Mouse (Mus musculus) right cerebral cortex, postnatal 14 days (tissue): ENCODE measurements around the gene Phactr1.
A peak's percentile ranks its signal among the peaks of the same experiment; 100 is the strongest.

Source experiments
- DNase-seq: peaks from one replicate; pipeline ENCODE4 v3.0.0; 2022

The Phactr1 gene

GRCm38 (mm10) chr13:42680391-42680994, at the start of gene Phactr1:
Gene Phactr1 (plus strand): TSS chr13:42680623.
- DNase-seq = no peak

DNA sequence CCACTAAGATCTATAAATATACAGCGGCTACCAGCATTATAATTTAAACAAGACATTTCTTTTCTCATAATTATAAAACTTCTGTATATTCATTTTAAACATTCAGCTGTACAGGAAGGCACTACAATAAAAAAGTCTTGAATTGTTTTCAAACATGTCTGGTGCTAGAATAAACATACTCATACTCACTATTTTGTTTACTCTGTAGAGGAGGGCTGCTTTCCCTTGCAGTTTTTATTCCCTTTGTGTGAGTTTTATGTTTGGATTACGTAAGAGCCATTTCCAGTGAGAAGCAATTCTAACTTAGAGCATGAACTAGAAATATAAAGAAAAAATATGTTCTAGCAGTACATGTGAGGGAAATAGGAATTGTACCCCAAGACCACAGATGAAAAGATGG, 45.5 kb upstream of the Phactr1 start:
- no peak for DNase-seq

DNA sequence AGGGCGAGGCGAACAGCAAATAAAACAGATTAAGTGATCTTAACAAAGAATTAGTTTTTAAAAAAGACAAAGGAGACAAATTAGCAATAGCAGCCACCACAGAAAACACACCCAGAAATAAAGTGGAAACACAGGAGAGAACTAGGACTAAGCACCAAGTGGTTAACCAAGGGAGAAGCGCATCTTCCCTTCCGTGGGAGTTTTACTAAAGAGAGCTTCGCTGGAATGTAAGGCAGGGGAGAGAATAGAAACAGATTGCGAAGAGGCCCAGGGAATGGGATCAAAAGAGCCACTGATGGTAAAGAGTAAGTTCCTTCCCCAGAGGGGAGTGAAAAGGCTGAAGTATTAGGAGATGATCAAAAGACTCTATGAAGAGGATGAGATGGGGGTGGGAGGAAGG, 30.2 kb upstream of the Phactr1 start:
- DNase-seq = no peak

DNA sequence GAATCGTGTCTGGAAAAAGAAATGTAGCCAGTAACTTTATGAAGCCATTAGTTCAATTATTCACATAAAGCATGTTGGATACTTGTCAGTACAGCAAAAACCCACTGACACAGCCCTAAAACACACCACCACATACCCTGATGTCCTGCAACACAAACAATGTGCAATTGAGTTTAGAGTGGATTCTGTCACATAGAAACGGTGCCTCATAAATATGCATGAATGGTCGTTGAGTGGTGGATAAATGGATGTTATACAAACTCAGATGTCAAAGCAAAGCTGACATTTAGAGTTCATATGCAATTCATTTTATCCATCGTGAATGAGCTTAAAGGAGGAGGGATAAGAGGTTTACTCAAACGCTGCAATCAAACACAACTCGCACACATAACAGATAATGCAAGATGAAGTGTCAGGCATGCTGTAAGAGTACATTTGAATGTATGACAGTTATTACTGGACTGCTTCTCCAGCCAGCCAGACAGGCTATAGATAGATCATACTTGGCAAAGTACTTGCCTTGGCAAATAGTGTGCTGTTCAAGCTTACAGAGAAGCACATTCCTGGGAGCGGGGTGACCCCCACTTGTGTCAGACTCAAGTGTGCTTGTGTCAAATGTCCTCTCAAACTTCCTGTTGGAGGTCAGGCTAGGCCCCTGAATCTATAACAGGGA, 23.6 kb upstream of the Phactr1 start:
- no peak for DNase-seq

- DNase-seq = no peak
These were observed 8.7 kb upstream of the Phactr1 start for GRCm38 (mm10) chr13:42671651-42672290.

DNA sequence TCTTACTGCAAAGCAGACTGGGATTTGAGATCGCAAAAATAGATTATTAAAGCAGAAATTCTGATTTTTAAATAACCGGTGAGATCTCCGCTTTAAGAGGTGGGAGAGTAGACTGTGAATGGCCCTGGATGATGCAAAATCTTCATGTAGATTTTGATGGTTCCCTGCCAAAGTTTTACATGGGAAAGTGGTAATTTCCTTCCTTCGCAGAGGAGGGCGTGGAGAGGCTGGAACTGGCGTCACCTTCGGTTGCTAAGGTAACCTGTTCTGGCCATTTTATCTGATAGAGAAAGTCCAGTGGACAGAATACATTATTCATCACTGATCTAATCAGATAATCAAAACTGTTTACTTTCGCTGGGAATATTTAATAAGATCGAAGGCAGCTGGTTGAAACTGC, 876 bp downstream of the Phactr1 start:
- peak; percentile 38 for DNase-seq

DNA sequence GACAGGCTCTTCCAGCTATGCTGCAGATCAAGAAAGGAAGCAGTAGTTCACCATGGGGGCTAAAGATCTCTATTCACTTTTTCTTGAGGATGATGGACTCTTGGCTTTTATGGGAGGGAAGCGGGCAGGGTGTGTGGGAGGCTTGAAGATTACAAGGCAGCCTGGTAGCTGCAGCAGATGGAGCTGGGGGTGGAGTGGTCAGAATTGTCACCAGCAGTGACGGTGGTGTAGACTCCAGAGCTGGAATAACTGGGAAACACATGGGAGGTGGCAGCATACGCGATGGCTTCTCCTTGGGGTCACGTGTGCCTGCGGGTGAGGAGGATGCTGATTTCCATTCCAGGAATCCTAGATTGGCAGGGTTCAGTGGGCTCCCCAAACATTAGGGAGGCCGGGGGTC, 3.8 kb downstream of the Phactr1 start:
- peak; percentile 73 for DNase-seq

DNA sequence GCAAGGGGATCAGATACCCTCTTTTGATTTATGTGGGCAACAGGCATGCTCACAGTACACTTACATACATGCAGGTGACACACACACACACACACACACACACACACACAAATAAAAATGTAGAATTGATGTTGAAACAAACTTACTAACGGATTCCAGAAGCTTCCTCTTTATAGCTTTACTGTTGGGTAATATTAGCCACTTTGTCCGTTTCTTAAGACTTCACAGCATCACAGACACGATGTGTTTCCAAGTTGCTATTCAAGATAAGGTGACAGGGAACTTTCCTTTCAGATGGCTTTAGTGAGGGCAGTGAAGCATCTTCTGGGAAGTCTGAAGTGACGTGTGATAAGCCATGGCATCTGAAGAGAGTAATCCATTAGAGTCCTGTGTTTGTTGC, 11.8 kb downstream of the Phactr1 start:
- DNase-seq = no peak

DNA sequence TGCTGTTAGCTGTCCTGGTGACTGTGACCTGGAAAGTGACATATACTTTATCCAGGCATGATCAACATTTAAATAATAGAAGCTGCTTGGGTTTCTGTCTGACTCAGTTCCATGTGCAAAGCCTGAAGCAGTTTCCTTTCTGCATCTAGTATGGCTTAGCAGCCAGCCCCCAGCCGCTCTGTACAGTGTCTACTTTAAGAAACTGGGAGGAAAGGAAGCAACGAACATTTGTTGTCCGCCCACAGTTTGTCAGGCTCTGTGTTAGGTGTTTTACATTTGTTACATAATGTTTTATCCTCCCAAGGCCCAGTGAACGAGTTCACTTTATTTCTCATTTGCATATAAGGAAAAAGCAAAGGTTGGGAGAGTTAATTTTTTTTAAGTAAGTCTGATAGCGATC, 16.2 kb downstream of the Phactr1 start:
- DNase-seq = peak; percentile 59

DNA sequence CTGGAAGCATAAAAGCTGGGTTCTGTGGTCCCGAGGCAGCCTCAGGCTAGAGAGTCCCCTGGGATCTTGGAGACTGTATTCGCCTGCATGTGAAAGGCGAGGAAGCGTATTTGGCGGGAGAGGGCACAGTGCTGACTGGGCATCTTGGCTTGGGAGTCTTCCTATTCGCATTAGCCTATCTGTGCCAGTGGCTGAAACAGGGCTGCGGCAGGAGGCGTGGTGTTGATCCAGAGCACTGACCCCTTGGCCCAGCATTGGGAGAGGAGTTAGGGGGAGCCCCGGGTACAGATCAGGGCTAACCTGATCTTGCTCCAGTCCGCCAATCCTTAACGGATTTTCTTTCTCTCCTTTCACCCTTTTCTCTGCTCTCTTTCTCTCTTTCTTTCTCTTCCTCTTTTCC, 28.7 kb downstream of the Phactr1 start:
- DNase-seq = no peak

DNA sequence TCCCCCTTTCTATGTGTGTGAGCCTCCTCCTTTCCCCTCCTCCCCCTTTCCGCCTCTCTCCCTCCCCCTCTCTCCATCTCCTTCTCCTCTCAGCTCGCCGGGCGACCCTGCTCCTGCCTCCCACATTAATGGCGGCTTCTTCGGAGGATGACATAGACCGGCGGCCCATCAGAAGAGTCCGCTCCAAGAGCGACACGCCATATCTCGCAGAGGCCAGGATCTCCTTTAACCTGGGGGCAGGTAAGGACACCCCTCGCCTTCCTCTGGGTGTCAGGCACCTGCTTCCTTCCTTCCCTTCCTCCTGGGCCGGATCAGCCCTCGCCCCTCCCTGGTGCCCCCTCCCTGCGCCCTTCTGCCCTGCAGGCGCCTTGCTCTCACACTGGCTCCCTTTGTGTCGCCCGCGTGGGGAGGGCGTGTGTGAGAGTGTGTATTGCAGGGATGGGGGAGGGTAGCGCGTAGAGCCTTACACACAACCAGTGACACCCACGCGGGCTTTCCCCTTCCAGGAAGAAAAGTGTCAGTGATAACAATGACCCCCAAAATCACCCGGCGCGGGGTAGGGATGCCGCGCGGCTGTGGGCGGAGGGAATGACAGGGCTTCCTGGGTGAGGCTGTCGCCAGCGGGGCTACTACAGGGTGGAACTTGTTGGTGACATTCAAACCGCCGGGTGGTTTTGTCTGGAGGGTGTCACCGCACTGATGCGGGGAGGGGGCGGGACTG, 29.3 kb downstream of the Phactr1 start:
- DNase-seq = peak; percentile 25

DNA sequence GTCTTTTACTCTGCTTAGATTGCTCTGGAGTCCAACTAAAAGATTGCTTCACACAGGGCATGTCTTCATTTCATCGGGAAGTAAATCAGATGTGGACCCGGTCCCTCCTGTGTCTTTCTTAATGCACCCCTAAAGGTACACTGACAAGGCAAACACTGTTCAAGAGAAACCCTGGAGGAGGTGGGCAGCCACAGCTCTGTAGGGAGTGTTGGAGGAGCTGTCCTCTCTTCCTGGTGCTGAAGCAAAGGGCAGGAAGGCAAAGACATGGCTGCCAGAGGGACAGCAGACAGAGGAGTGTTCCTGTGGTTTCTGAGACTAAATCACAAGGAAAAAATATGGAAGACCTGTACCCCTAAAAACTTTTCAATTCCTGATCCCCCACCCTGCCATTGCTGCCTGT, 31.1 kb downstream of the Phactr1 start:
- DNase-seq = no peak

DNA sequence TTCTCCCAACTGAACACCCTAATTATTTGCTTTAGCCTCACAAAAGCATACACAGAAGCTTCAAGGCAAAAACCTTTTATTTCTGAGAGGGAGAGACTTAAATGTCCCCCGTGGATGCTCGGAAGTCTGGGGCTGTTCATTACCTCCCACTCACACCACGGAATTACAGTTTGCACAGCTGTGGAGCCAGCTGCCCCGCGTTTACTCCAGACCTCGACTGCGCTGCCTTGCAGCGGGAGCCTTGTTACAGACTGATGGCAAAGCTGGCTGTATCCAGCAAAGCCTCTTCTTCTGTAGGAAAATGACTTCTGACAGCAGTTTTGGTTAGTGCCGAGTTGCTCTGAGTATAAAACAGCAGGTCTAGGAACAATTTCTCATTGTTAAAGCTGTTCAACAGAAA, 39.0 kb downstream of the Phactr1 start:
- DNase-seq = peak; percentile 33

DNA sequence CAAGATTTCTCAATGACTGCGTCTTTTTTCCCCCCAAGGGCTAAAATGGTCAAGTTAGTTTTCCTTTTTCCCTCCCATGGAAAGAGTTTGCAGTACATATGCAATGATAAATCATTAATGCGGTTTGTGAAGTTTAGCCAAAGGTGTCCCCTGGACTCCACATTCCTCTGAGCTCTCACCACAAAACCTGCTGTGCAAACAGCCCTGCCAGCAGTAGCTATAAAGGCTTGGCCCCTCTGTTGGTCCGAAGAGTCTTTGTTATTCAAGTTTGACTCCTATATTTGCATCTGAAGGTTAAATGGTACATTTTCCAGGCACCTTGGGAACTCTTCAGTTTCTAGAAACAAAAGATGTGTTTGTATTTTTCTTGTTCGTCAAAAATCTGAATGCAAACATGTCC, 39.7 kb downstream of the Phactr1 start:
- DNase-seq = no peak

GRCm38 (mm10) chr13:42720648-42721047, 40.2 kb downstream of the Phactr1 start:
- DNase-seq = no peak

- DNase-seq = no peak
These were observed 43.6 kb downstream of the Phactr1 start for GRCm38 (mm10) chr13:42724011-42724410.

GRCm38 (mm10) chr13:42725709-42726231, 45.3 kb downstream of the Phactr1 start:
- peak; percentile 30 for DNase-seq

- DNase-seq = peak; percentile 25
These were observed 57.1 kb downstream of the Phactr1 start for GRCm38 (mm10) chr13:42737486-42737885.

DNA sequence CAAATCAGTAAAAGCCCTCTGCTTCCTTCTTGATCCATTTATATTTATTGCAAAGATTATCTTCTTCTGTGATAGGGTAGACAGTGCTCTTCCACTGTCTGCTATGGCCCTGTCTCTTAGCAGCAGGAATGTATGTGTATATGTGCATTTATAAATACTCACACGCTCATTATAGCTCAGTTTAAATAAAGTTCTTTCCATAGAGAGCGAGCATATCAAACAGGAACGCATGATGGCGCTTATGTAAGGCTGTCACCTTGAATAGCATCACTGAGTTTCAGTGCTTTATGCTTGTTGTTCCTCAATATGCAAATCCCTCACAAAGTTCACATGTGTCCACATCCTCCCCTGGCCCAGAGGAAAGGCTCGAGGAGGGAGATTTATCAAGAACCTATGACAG, 57.7 kb downstream of the Phactr1 start:
- no peak for DNase-seq

DNA sequence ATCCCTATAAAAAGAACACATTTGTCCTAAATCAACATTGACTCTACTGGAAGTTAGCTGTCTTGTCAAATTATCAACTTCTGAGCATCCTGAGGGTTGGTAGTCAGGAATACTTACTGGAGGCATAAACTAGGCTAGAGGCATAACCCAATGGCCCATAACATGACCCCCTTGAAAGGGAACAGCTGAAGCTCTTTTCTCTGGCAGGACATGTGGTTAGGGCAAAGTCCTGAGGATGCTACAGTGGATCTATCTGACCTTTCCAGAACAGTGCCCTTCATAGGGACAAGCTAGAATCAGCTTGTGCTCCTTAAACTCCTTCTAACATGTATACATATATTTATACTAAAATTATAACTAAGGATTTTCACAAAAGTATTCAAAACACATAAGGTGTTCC, 61.8 kb downstream of the Phactr1 start:
- no peak for DNase-seq

DNA sequence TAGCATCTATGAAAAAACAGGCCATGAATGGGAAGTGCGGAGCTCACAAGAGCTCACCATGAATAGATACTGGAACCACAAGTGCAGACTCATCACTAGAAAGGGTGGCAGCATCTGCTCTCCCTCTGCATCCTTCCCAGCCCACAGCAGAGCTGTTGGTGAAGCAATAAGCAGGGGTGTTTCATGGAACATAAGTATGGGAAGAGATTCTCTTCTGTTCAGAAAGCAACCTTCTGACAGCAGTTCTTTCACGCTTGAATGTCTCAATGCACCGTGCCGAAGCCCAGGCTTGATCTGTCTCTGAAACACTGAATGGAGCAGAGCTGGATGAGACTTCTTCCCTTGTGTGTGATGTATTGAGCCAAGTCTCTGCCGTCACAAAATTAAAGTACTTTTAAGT, 64.0 kb downstream of the Phactr1 start:
- peak; percentile 11 for DNase-seq

- DNase-seq = no peak
These were observed 77.4 kb downstream of the Phactr1 start for GRCm38 (mm10) chr13:42757654-42758400.

DNA sequence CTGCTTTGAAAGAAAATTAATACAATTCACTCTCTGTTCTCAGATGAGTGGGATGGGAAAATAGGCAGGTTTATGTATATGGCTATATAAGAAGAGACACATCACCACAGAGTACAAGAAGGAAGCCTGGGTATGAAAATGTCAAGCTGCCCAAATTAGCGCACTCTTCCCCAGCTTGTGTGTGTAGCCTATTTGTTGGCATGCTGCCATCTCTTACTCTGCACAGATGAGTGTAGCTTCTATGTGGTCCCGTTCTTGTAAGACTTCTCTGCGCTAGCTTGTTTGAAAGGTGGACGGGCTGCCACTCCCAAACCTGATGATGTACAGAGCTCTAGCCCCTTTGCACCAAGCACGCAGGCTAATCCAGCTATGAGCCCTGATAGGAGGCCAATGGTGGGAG, 78.7 kb downstream of the Phactr1 start:
- peak; percentile 23 for DNase-seq
